Mouse (Mus musculus) lung, embryonic 15.5 days (tissue): ENCODE measurements around the gene Ckap2l. TPM values are rescaled to one million over a fixed set of nuclear protein-coding genes. Genes with fewer than 3 reads are reported as not detected.

Source experiments
- ATAC-seq: fragments of 200-750 bp; cut with Nextera tagmentation; 2 replicates; pipeline ENCODE4 v1.8.0; 2017; ENCODE audit warnings: moderate number of reproducible peaks, borderline replicate concordance; ENCODE audit not compliant: low FRiP score, low TSS enrichment; ENCODE audit errors: extremely low read depth
- H3K27ac ChIP-seq: fragments of 300-500 bp; sonication (generic); 2 replicates; pipeline ENCODE4 v1.5.1; 2015; ENCODE audit warnings: moderate library complexity, mild to moderate bottlenecking, inconsistent platforms
- H3K27me3 ChIP-seq: fragments of 300-500 bp; sonication (generic); 2 replicates; pipeline ENCODE4 v1.6.1; 2015; ENCODE audit warnings: inconsistent platforms
- H3K36me3 ChIP-seq: fragments of 300-500 bp; sonication (generic); 2 replicates; pipeline ENCODE4 v1.6.1; 2015; ENCODE audit warnings: inconsistent platforms
- H3K4me1 ChIP-seq: fragments of 300-500 bp; sonication (generic); 2 replicates; pipeline ENCODE4 v1.6.1; 2015; ENCODE audit warnings: inconsistent platforms
- H3K4me2 ChIP-seq: fragments of 300-500 bp; sonication (generic); 2 replicates; pipeline ENCODE4 v1.6.1; 2015; ENCODE audit warnings: inconsistent platforms, mild to moderate bottlenecking, moderate library complexity
- H3K4me3 ChIP-seq: fragments of 300-500 bp; sonication (generic); 2 replicates; pipeline ENCODE4 v1.5.1; 2015; ENCODE audit warnings: mild to moderate bottlenecking, inconsistent platforms
- H3K9ac ChIP-seq: fragments of 300-500 bp; sonication (generic); 2 replicates; pipeline ENCODE4 v1.6.1; 2015; ENCODE audit warnings: inconsistent platforms
- H3K9me3 ChIP-seq: fragments of 300-500 bp; sonication (generic); 2 replicates; pipeline ENCODE4 v1.6.1; 2016; ENCODE audit warnings: inconsistent platforms
- WGBS: fragments of 180-500 bp; shearing (Covaris S2); methylation state at CpG from one replicate; pipeline ENCODE4 v1.1.7; 2015; 5-methylcytosine and 5-hydroxymethylcytosine counted together
- polyA plus RNA-seq: library from polyadenylated mRNA; unstranded; fragments of >200 nt; fragmentation: Nextera tagmentation; extraction: Ambion mirVana; gene quantifications from 2 replicates; pipeline ENCODE4 v1.2.1, GENCODE M21; 2015

Gene Ckap2l
- polyA plus RNA-seq, 1 experiment from 2014 or later, result 50.0 TPM

- no peak overlapping the region for H3K4me3 ChIP-seq
- no peaks in the 10 kb centered on the region for H3K9me3 ChIP-seq
- no peak overlapping the region for H3K4me2 ChIP-seq
- H3K27me3 ChIP-seq, result no peaks in the 10 kb centered on the region
- H3K27ac ChIP-seq, result no peak overlapping the region
- no peaks in the 10 kb centered on the region for H3K4me1 ChIP-seq
- H3K9ac ChIP-seq, result no peak overlapping the region
- no peaks in the 10 kb centered on the region for H3K36me3 ChIP-seq
- 49% methylated on average over 6 of the region's 6 CpGs for WGBS
- no peak for ATAC-seq
These were observed 35.7 kb downstream of the Ckap2l start for GRCm38 (mm10) chr2:129261151-129261794.

- Histone ChIP-seq H3K4me1 (no peaks in the 10 kb centered on the region), H3K9me3 (no peaks in the 10 kb centered on the region), H3K27me3 (no peaks in the 10 kb centered on the region), H3K4me2 (no peak overlapping the region), H3K4me3 (no peak overlapping the region), H3K27ac (no peak overlapping the region), H3K36me3 (no peaks in the 10 kb centered on the region), H3K9ac (no peak overlapping the region)
- 64% methylated on average over 3 of the region's 3 CpGs for WGBS
- ATAC-seq, result no peak
These were observed 36.4 kb downstream of the Ckap2l start for GRCm38 (mm10) chr2:129260646-129261045.

GRCm38 (mm10) chr2:129258475-129259211, 38.4 kb downstream of the Ckap2l start:
- H3K36me3 ChIP-seq, result no peaks in the 10 kb centered on the region
- H3K4me3 ChIP-seq, result no peak overlapping the region
- H3K4me2 ChIP-seq, result no peak overlapping the region
- ATAC-seq, result peak; percentile 24; the same call in 1 of the 2 replicates
- WGBS, result 33% methylated on average over 7 of the region's 7 CpGs
- H3K27ac ChIP-seq, result no peak overlapping the region
- no peaks in the 10 kb centered on the region for H3K4me1 ChIP-seq
- H3K9me3 ChIP-seq, result no peaks in the 10 kb centered on the region
- no peaks in the 10 kb centered on the region for H3K27me3 ChIP-seq
- no peak overlapping the region for H3K9ac ChIP-seq

GRCm38 (mm10) chr2:129258056-129258455, 39.0 kb downstream of the Ckap2l start:
- H3K27me3 ChIP-seq, result no peaks in the 10 kb centered on the region
- no peak for ATAC-seq
- H3K4me3 ChIP-seq, result no peak overlapping the region
- no peak overlapping the region for H3K4me2 ChIP-seq
- no peaks in the 10 kb centered on the region for H3K36me3 ChIP-seq
- H3K27ac ChIP-seq, result no peak overlapping the region
- no peaks in the 10 kb centered on the region for H3K9me3 ChIP-seq
- WGBS, result 61% methylated on average over 3 of the region's 3 CpGs
- H3K4me1 ChIP-seq, result no peaks in the 10 kb centered on the region
- no peak overlapping the region for H3K9ac ChIP-seq

- no peak overlapping the region for H3K4me3 ChIP-seq
- H3K4me2 ChIP-seq, result no peak overlapping the region
- 73% methylated on average over 4 of the region's 4 CpGs for WGBS
- H3K9me3 ChIP-seq, result no peaks in the 10 kb centered on the region
- ATAC-seq, result no peak
- no peak overlapping the region for H3K9ac ChIP-seq
- H3K27me3 ChIP-seq, result no peaks in the 10 kb centered on the region
- H3K36me3 ChIP-seq, result no peaks in the 10 kb centered on the region
- H3K27ac ChIP-seq, result no peak overlapping the region
- no peaks in the 10 kb centered on the region for H3K4me1 ChIP-seq
These were observed 41.0 kb downstream of the Ckap2l start for GRCm38 (mm10) chr2:129256006-129256405.

GRCm38 (mm10) chr2:129254076-129254475, 42.9 kb downstream of the Ckap2l start:
- ATAC-seq, result no peak
- Histone ChIP-seq H3K9me3 (no peaks in the 10 kb centered on the region), H3K4me3 (no peak overlapping the region), H3K4me1 (no peaks in the 10 kb centered on the region), H3K4me2 (no peak overlapping the region), H3K36me3 (no peaks in the 10 kb centered on the region), H3K27me3 (no peaks in the 10 kb centered on the region), H3K27ac (no peak overlapping the region), H3K9ac (no peak overlapping the region)
- WGBS, result 56% methylated on average over 2 of the region's 2 CpGs

GRCm38 (mm10) chr2:129253631-129253970, 43.4 kb downstream of the Ckap2l start:
- no peak overlapping the region for H3K4me3 ChIP-seq
- H3K9ac ChIP-seq, result no peak overlapping the region
- no peaks in the 10 kb centered on the region for H3K27me3 ChIP-seq
- WGBS, result 80% methylated on average over 2 of the region's 2 CpGs
- no peaks in the 10 kb centered on the region for H3K4me1 ChIP-seq
- no peak for ATAC-seq
- no peaks in the 10 kb centered on the region for H3K36me3 ChIP-seq
- H3K4me2 ChIP-seq, result no peak overlapping the region
- no peak overlapping the region for H3K27ac ChIP-seq
- no peaks in the 10 kb centered on the region for H3K9me3 ChIP-seq

GRCm38 (mm10) chr2:129252836-129253630, 44.0 kb downstream of the Ckap2l start:
- Histone ChIP-seq H3K36me3 (no peaks in the 10 kb centered on the region), H3K27ac (no peak overlapping the region), H3K27me3 (no peaks in the 10 kb centered on the region), H3K9me3 (no peaks in the 10 kb centered on the region), H3K4me1 (no peaks in the 10 kb centered on the region), H3K4me3 (no peak overlapping the region), H3K9ac (no peak overlapping the region), H3K4me2 (no peak overlapping the region)
- 85% methylated on average over 19 of the region's 19 CpGs for WGBS
- no peak for ATAC-seq

GRCm38 (mm10) chr2:129249321-129249720, 47.7 kb downstream of the Ckap2l start:
- H3K4me3 ChIP-seq, result no peak overlapping the region
- H3K4me1 ChIP-seq, result peaks cover 6% of the 10 kb centered on the region; the same call in 1 of the 2 replicates
- no peaks in the 10 kb centered on the region for H3K36me3 ChIP-seq
- no peak overlapping the region for H3K27ac ChIP-seq
- no peaks in the 10 kb centered on the region for H3K27me3 ChIP-seq
- H3K4me2 ChIP-seq, result no peak overlapping the region
- H3K9me3 ChIP-seq, result no peaks in the 10 kb centered on the region
- ATAC-seq, result no peak
- WGBS, result 50% methylated on average over 1 of the region's 1 CpGs
- no peak overlapping the region for H3K9ac ChIP-seq

- ATAC-seq, result no peak
- WGBS, result 86% methylated on average over 7 of the region's 7 CpGs
- Histone ChIP-seq H3K9ac (no peak overlapping the region), H3K27ac (no peak overlapping the region), H3K4me2 (no peak overlapping the region), H3K27me3 (no peaks in the 10 kb centered on the region), H3K9me3 (no peaks in the 10 kb centered on the region), H3K36me3 (no peaks in the 10 kb centered on the region), H3K4me1 (peaks cover 9% of the 10 kb centered on the region; the same call in 1 of the 2 replicates), H3K4me3 (no peak overlapping the region)
These were observed 49.3 kb downstream of the Ckap2l start for GRCm38 (mm10) chr2:129247707-129248121.

GRCm38 (mm10) chr2:129246924-129247323, 50.1 kb downstream of the Ckap2l start:
- no peak for ATAC-seq
- no peak overlapping the region for H3K27ac ChIP-seq
- peaks cover 9% of the 10 kb centered on the region; the same call in 1 of the 2 replicates for H3K4me1 ChIP-seq
- H3K27me3 ChIP-seq, result no peaks in the 10 kb centered on the region
- H3K4me3 ChIP-seq, result no peak overlapping the region
- no peak overlapping the region for H3K4me2 ChIP-seq
- no peaks in the 10 kb centered on the region for H3K9me3 ChIP-seq
- 90% methylated on average over 12 of the region's 12 CpGs for WGBS
- no peaks in the 10 kb centered on the region for H3K36me3 ChIP-seq
- H3K9ac ChIP-seq, result no peak overlapping the region

GRCm38 (mm10) chr2:129246436-129246835, 50.6 kb downstream of the Ckap2l start:
- Histone ChIP-seq H3K27me3 (no peaks in the 10 kb centered on the region), H3K4me2 (no peak overlapping the region), H3K9ac (no peak overlapping the region), H3K9me3 (no peaks in the 10 kb centered on the region), H3K36me3 (no peaks in the 10 kb centered on the region), H3K4me3 (no peak overlapping the region), H3K4me1 (peaks cover 9% of the 10 kb centered on the region; the same call in 1 of the 2 replicates), H3K27ac (no peak overlapping the region)
- 66% methylated on average over 7 of the region's 7 CpGs for WGBS
- no peak for ATAC-seq
